Mouse (Mus musculus): Measurements from ENCODE around the gene Rabep2. TPM values are rescaled to one million over a fixed set of nuclear protein-coding genes. Genes with fewer than 3 reads are reported as not detected.
"Not testable (repeated sequence)": the region's sequence is repeated elsewhere in the genome, so short reads cannot be mapped to it uniquely, and the experiment has no call there.

Gene Rabep2
- polyA plus RNA-seq, 1 experiment, result 25.3 TPM

DNA sequence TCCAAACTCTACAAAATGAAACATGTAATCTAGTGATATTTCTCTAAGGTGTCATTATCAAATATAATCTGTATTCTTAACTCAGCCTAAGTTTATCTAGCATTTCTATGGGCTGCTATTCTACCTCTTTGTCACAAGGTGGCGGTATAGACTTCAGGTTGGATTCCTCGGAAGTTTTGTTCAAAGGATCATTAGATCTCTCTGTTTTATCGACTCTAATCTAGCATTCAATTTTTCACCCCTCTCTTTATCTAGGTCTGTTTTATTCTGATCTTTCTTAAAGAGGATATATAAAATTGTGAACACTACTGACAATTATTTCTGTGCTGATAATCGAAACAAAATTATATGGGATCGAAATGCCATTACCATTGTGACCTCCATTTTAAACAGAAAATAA, 53.1 kb downstream of the Rabep2 start:
- no peaks in the 10 kb centered on the region for H3K4me1 ChIP-seq (ENCODE audit: control insufficient read depth, insufficient read depth, low read length)
- no peak overlapping the region for H3K4me3 ChIP-seq (ENCODE audit: insufficient read depth, low read length)
- TF ChIP-seq POLR2A (IDR thresholded peaks at IDR 0.05; ENCODE audit: borderline replicate concordance, low read depth, low read length), result no peak
- TF ChIP-seq CTCF (IDR thresholded peaks at IDR 0.05; ENCODE audit: low read depth, low read length), result no peak
- no peak overlapping the region for H3K27ac ChIP-seq (ENCODE audit: insufficient read depth, low read depth, low read length)

- Histone ChIP-seq H3K27ac (ENCODE audit: insufficient read depth, low read depth, low read length) (peak overlapping the region; percentile 56), H3K4me3 (ENCODE audit: insufficient read depth, low read length) (peak overlapping the region; percentile 59), H3K4me1 (ENCODE audit: control insufficient read depth, insufficient read depth, low read length) (no peaks in the 10 kb centered on the region)
- TF ChIP-seq CTCF (IDR thresholded peaks at IDR 0.05; ENCODE audit: low read depth, low read length), result no peak
- no peak for TF ChIP-seq POLR2A (IDR thresholded peaks at IDR 0.05; ENCODE audit: borderline replicate concordance, low read depth, low read length)
Observed at GRCm38 (mm10) chr7:126482392-126482871, 53.9 kb downstream of the Rabep2 start.

- TF ChIP-seq CTCF (IDR thresholded peaks at IDR 0.05; ENCODE audit: low read depth, low read length), result no peak
- no peak for TF ChIP-seq POLR2A (IDR thresholded peaks at IDR 0.05; ENCODE audit: borderline replicate concordance, low read depth, low read length)
- Histone ChIP-seq H3K27ac (ENCODE audit: insufficient read depth, low read depth, low read length) (peak within 1 kb of the TSS; percentile 88), H3K4me3 (ENCODE audit: insufficient read depth, low read length) (peak within 1 kb of the TSS; percentile 63), H3K4me1 (ENCODE audit: control insufficient read depth, insufficient read depth, low read length) (no peaks in the 10 kb centered on the region)
Observed at GRCm38 (mm10) chr7:126487052-126487483, 58.5 kb downstream of the Rabep2 start, which contains the start of gene Tufm. Gene Tufm (plus strand): TSS chr7:126487361.

DNA sequence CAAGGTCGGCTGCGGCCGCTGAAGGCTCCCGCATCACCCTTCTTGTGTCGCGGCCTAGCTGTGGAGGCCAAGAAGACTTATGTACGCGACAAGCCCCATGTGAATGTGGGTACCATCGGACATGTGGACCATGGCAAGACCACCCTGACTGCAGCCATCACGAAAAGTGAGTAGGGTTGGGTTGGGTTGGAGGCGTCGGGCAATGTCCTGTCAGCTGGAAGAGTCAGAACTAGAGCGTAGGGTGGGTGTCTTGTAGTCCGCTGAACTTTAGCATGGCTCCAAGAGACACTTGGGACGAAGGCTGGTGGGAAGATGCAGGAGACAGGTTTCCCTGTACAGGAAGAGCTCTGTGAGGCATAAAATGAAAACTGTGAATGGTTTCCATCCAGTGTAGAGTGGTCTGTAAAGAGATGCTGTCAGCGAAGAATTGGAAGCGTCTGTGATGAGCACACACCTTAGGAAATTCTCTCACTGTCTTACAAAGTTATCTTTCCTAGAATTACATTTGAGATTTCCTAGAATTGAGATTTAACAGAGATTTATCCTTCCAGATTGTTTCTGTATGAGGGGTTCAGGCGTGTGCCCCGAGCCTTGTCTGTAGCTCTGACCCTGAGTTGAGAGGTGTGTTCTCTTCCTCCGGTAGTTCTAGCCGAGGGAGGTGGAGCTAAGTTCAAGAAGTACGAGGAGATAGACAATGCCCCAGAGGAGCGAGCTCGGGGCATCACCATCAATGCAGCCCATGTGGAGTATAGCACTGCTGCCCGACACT, 59.2 kb downstream of the Rabep2 start:
- Histone ChIP-seq H3K4me3 (ENCODE audit: insufficient read depth, low read length) (peak overlapping the region; percentile 63), H3K27ac (ENCODE audit: insufficient read depth, low read depth, low read length) (peak overlapping the region; percentile 88)
- H3K4me1 ChIP-seq (ENCODE audit: control insufficient read depth, insufficient read depth, low read length), result not testable (repeated sequence)

DNA sequence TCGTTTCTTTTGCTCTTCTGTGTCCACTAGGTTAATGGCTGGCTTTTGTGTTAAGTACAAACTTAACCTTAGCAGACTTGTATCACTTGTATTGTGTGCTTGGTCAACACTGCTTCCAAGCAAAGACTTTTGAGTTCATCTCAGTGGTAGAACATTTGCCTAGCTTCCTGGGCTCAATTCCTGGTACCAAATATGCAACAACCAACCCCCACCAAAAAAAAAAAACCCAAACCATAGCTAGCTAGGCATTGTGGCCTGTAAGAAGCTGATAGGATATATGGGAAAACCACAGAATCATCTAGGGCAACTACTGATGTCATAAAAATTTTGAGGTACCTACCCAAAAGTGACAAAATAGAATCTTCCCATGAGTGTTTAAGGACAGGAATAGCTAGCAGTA, 62.4 kb downstream of the Rabep2 start:
- no peaks in the 10 kb centered on the region for H3K4me1 ChIP-seq (ENCODE audit: control insufficient read depth, insufficient read depth, low read length)
- TF ChIP-seq POLR2A (IDR thresholded peaks at IDR 0.05; ENCODE audit: borderline replicate concordance, low read depth, low read length) (no peak), CTCF (IDR thresholded peaks at IDR 0.05; ENCODE audit: low read depth, low read length) (no peak)
- H3K4me3 ChIP-seq (ENCODE audit: insufficient read depth, low read length), result no peak overlapping the region
- H3K27ac ChIP-seq (ENCODE audit: insufficient read depth, low read depth, low read length), result no peak overlapping the region

DNA sequence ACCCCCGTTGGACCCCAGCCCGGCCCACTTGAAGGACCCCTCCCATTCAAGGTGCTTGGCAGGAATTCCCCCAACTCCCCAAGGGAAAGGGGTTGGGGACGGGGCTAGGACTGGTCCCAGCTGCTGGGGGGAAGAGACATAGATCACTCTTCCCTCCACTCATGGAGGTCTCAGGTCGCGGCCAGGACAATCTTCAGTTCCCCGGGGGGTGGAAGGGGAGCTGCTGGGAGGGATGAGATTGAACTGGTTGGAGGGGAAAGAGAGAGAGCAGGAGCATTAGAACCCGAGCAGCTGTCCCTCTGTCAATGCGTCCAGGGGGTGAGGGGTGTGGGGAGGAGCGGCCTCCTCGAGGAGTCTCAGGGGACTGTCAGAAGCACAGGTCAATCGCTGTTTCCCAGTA, 63.4 kb downstream of the Rabep2 start:
- no peak for TF ChIP-seq POLR2A (IDR thresholded peaks at IDR 0.05; ENCODE audit: borderline replicate concordance, low read depth, low read length)
- TF ChIP-seq CTCF (IDR thresholded peaks at IDR 0.05; ENCODE audit: low read depth, low read length), result no peak
- no peak overlapping the region for H3K27ac ChIP-seq (ENCODE audit: insufficient read depth, low read depth, low read length)
- H3K4me1 ChIP-seq (ENCODE audit: control insufficient read depth, insufficient read depth, low read length), result no peaks in the 10 kb centered on the region
- no peak overlapping the region for H3K4me3 ChIP-seq (ENCODE audit: insufficient read depth, low read length)

DNA sequence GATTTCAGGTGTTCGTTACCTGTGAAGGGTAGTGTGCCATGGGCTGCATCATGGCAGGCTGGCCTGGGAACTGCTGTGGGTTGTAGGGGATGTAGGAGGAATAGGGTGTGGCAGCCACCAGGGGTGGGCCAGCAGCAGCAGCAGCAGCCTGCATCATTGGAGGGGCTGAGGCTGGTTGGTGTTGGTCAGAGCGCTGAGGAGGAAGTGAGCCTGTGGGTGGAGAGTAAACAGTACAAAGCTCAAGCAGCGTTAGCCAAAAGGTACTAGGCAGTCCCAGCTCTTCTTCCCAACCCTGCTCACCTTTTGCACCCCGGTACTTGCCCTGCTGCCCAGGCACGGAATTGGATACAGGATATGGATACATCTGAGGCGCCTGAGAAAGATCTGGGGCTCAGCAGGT, 65.6 kb downstream of the Rabep2 start:
- no peak overlapping the region for H3K27ac ChIP-seq (ENCODE audit: insufficient read depth, low read depth, low read length)
- H3K4me1 ChIP-seq (ENCODE audit: control insufficient read depth, insufficient read depth, low read length), result no peaks in the 10 kb centered on the region
- TF ChIP-seq POLR2A (IDR thresholded peaks at IDR 0.05; ENCODE audit: borderline replicate concordance, low read depth, low read length), result no peak
- TF ChIP-seq CTCF (IDR thresholded peaks at IDR 0.05; ENCODE audit: low read depth, low read length), result no peak
- H3K4me3 ChIP-seq (ENCODE audit: insufficient read depth, low read length), result no peak overlapping the region

DNA sequence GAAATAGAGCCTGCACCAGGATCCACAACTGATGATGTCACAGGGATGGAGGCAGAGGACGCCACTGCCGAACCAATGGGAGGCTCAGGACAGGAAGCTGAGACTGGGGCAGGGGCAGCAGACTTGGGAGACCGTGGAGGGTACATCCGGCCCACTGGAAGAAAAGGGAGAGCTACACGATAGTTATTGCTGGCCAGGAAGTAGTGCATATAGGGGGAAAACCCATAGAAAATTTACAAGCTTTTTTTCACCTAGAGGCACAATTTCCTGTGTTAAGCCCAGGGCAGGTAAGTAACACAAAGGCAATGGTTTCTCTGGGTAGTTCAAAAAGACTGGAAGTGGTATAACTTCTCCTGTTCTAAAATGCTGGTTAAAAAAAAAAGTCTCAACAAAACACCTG, 67.9 kb downstream of the Rabep2 start:
- Histone ChIP-seq H3K27ac (ENCODE audit: insufficient read depth, low read depth, low read length) (no peak overlapping the region), H3K4me1 (ENCODE audit: control insufficient read depth, insufficient read depth, low read length) (peaks cover 2% of the 10 kb centered on the region; the same call in 1 of the 2 replicates), H3K4me3 (ENCODE audit: insufficient read depth, low read length) (no peak overlapping the region)
- TF ChIP-seq CTCF (IDR thresholded peaks at IDR 0.05; ENCODE audit: low read depth, low read length), result no peak
- TF ChIP-seq POLR2A (IDR thresholded peaks at IDR 0.05; ENCODE audit: borderline replicate concordance, low read depth, low read length), result no peak

DNA sequence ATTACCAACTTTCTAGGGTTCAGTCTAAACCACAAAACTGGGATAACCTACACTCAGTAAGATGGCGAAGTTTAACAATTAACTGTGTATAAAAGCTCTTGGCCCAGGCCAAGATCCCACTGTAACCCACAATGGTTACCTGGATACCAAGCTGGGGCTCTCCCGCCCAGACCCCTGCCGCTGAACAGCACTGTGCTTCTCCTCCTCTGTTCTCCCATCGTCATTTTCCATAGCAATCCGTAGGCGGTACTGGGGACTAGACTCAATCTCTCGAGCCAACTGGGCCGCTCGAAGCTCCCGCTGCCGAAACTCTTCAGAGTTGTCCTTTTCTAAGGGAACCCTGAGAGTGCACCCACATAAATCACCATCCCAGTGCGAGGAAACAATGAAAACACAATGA, 69.4 kb downstream of the Rabep2 start:
- no peak overlapping the region for H3K4me3 ChIP-seq (ENCODE audit: insufficient read depth, low read length)
- no peak for TF ChIP-seq CTCF (IDR thresholded peaks at IDR 0.05; ENCODE audit: low read depth, low read length)
- no peak overlapping the region for H3K27ac ChIP-seq (ENCODE audit: insufficient read depth, low read depth, low read length)
- peaks cover 2% of the 10 kb centered on the region; the same call in 1 of the 2 replicates for H3K4me1 ChIP-seq (ENCODE audit: control insufficient read depth, insufficient read depth, low read length)

Other genes starting within 250 kb of the Rabep2 start
- 64.2 and 86.2 TPM in 2 replicates for gene Xpo6, start 228.3 kb upstream of the Rabep2 start, polyA plus RNA-seq (2012; ENCODE audit: insufficient read depth, insufficient read length, missing spikeins)
- 4.8 and 6.3 TPM in 2 replicates for gene Sbk1, start 156.1 kb upstream of the Rabep2 start, polyA plus RNA-seq (2012; ENCODE audit: insufficient read depth, insufficient read length, missing spikeins)
- gene Lat, start 59.2 kb upstream of the Rabep2 start, polyA plus RNA-seq (2012; ENCODE audit: insufficient read depth, insufficient read length, missing spikeins), result 2.5 and 3.2 TPM in 2 replicates
- 41.1 and 41.8 TPM in 2 replicates for gene Spns1, start 51.3 kb upstream of the Rabep2 start, polyA plus RNA-seq (2012; ENCODE audit: insufficient read depth, insufficient read length, missing spikeins)
- gene Nfatc2ip, start 32.0 kb upstream of the Rabep2 start, polyA plus RNA-seq (2012; ENCODE audit: insufficient read depth, insufficient read length, missing spikeins), result 9.5 and 10.3 TPM in 2 replicates
- not detected in 2 replicates for gene Cd19, start 13.9 kb upstream of the Rabep2 start, polyA plus RNA-seq (2012; ENCODE audit: insufficient read depth, insufficient read length, missing spikeins)
- gene Atp2a1, start 34.3 kb downstream of the Rabep2 start, polyA plus RNA-seq (2012; ENCODE audit: insufficient read depth, insufficient read length, missing spikeins), result 0.25 and 1.4 TPM in 2 replicates
- 26.1 and 27.6 TPM in 2 replicates for gene Sh2b1, start 46.7 kb downstream of the Rabep2 start, polyA plus RNA-seq (2012; ENCODE audit: insufficient read depth, insufficient read length, missing spikeins)
- gene Tufm, start 58.6 kb downstream of the Rabep2 start, polyA plus RNA-seq (2012; ENCODE audit: insufficient read depth, insufficient read length, missing spikeins), result 39.7 and 41.0 TPM in 2 replicates
- 128 and 131 TPM in 2 replicates for gene Atxn2l, start 74.7 kb downstream of the Rabep2 start, polyA plus RNA-seq (2012; ENCODE audit: insufficient read depth, insufficient read length, missing spikeins)
- 142 and 148 TPM in 2 replicates for gene Eif3c, start 137.7 kb downstream of the Rabep2 start, polyA plus RNA-seq (2012; ENCODE audit: insufficient read depth, insufficient read length, missing spikeins)
- gene Apobr, start 156.2 kb downstream of the Rabep2 start, polyA plus RNA-seq (2012; ENCODE audit: insufficient read depth, insufficient read length, missing spikeins), result 83.3 and 84.3 TPM in 2 replicates
- 219 and 238 TPM in 2 replicates for gene Cln3, start 157.1 kb downstream of the Rabep2 start, polyA plus RNA-seq (2012; ENCODE audit: insufficient read depth, insufficient read length, missing spikeins)
- 2.9 and 3.3 TPM in 2 replicates for gene Il27, start 166.2 kb downstream of the Rabep2 start, polyA plus RNA-seq (2012; ENCODE audit: insufficient read depth, insufficient read length, missing spikeins)
- gene Nupr1, start 202.1 kb downstream of the Rabep2 start, polyA plus RNA-seq (2012; ENCODE audit: insufficient read depth, insufficient read length, missing spikeins), result 34.9 and 41.2 TPM in 2 replicates
- gene Sgf29, start 220.6 kb downstream of the Rabep2 start, polyA plus RNA-seq (2012; ENCODE audit: insufficient read depth, insufficient read length, missing spikeins), result 28.6 and 31.7 TPM in 2 replicates
- gene Sult1a1, start 247.7 kb downstream of the Rabep2 start, polyA plus RNA-seq (2012; ENCODE audit: insufficient read depth, insufficient read length, missing spikeins), result 42.3 and 56.8 TPM in 2 replicates